Mouse (Mus musculus) heart, embryonic 11.5 days (tissue): ENCODE results near the gene Ica1. TPM values are rescaled to one million over a fixed set of nuclear protein-coding genes. Genes with fewer than 3 reads are reported as not detected.

ENCODE experiments used
- ATAC-seq: fragments of 200-750 bp; cut with Nextera tagmentation; replicated peaks from 2 replicates; pipeline ENCODE4 v1.8.0; 2017; ENCODE audit warnings: moderate library complexity; ENCODE audit not compliant: insufficient number of reproducible peaks, low FRiP score, low TSS enrichment
- H3K27ac ChIP-seq: fragments of 300-500 bp; sonication (generic); 2 replicates; pipeline ENCODE4 v1.5.1; 2014; ENCODE audit warnings: mild to moderate bottlenecking, low read depth, low read length
- H3K27me3 ChIP-seq: fragments of 300-500 bp; sonication (generic); 2 replicates; pipeline ENCODE4 v1.6.1; 2014; ENCODE audit warnings: mild to moderate bottlenecking, low read length, mixed read lengths; ENCODE audit not compliant: control insufficient read depth, insufficient read depth
- H3K36me3 ChIP-seq: fragments of 300-500 bp; sonication (generic); 2 replicates; pipeline ENCODE4 v1.6.1; 2014; ENCODE audit warnings: mild to moderate bottlenecking, low read length, moderate library complexity, mixed read lengths; ENCODE audit not compliant: control insufficient read depth, insufficient read depth
- H3K4me1 ChIP-seq: fragments of 300-500 bp; sonication (generic); 2 replicates; pipeline ENCODE4 v1.6.1; 2014; ENCODE audit warnings: low read length; ENCODE audit not compliant: control insufficient read depth, insufficient read depth
- H3K4me2 ChIP-seq: fragments of 300-500 bp; sonication (generic); 2 replicates; pipeline ENCODE4 v1.6.1; 2014; ENCODE audit warnings: mild to moderate bottlenecking, moderate library complexity
- H3K4me3 ChIP-seq: fragments of 300-500 bp; sonication (generic); 2 replicates; pipeline ENCODE4 v1.5.1; 2014; ENCODE audit warnings: low read depth, low read length
- H3K9ac ChIP-seq: fragments of 300-500 bp; sonication (generic); 2 replicates; pipeline ENCODE4 v1.6.1; 2014; ENCODE audit warnings: mild to moderate bottlenecking, low read depth, low read length, moderate library complexity
- H3K9me3 ChIP-seq: fragments of 300-500 bp; sonication (generic); replicated peaks from 2 replicates; pipeline ENCODE4 v1.6.1; 2016; ENCODE audit warnings: low read length; ENCODE audit not compliant: control insufficient read depth
- WGBS: fragments of 180-500 bp; shearing (Covaris S2); extraction: QIAGEN DNeasy Blood & Tissue Kit; methylation state at CpG from one replicate; pipeline ENCODE4 v1.1.7; 2014; ENCODE audit not compliant: insufficient replicate concordance; 5-methylcytosine and 5-hydroxymethylcytosine counted together
- polyA plus RNA-seq: library from polyadenylated mRNA; unstranded; fragments of >200 nt; fragmentation: Nextera tagmentation; extraction: Ambion mirVana; gene quantifications from 2 replicates; pipeline ENCODE4 v1.2.1, GENCODE M21; 2014

Ica1 gene
- polyA plus RNA-seq, 1 experiment from 2014 or later = 36.9 TPM

- no peaks in the 10 kb centered on the region for H3K27me3 ChIP-seq
- H3K4me3 ChIP-seq = no peak overlapping the region
- 75% methylated on average over 3 of the region's 3 CpGs for WGBS
- H3K36me3 ChIP-seq = 0 out of 2 replicates have a peak, but pooled peaks cover 2% of the 10 kb centered on the region
- no peak overlapping the region for H3K27ac ChIP-seq
- H3K9ac ChIP-seq = no peak overlapping the region
- H3K4me1 ChIP-seq = peaks cover 2% of the 10 kb centered on the region; the same call in 1 of the 2 replicates
- no peak for ATAC-seq
- no peak overlapping the region for H3K4me2 ChIP-seq
- H3K9me3 ChIP-seq = no peaks in the 10 kb centered on the region
Measured at GRCm38 (mm10) chr6:8663092-8663740, 115.1 kb downstream of the Ica1 start.

- Histone ChIP-seq H3K27ac (no peak overlapping the region), H3K9me3 (no peaks in the 10 kb centered on the region), H3K27me3 (no peaks in the 10 kb centered on the region), H3K4me1 (peaks cover 8% of the 10 kb centered on the region; the same call in 1 of the 2 replicates), H3K36me3 (no peaks in the 10 kb centered on the region), H3K4me3 (no peak overlapping the region), H3K9ac (no peak overlapping the region), H3K4me2 (no peak overlapping the region)
- no peak for ATAC-seq
- WGBS = 42% methylated on average over 4 of the region's 4 CpGs
Measured at GRCm38 (mm10) chr6:8661404-8661803, 116.9 kb downstream of the Ica1 start.

GRCm38 (mm10) chr6:8660076-8660475 is 118.2 kb downstream of the Ica1 start:
- Histone ChIP-seq H3K9ac (no peak overlapping the region), H3K4me1 (peaks cover 8% of the 10 kb centered on the region; the same call in 1 of the 2 replicates), H3K4me2 (no peak overlapping the region), H3K36me3 (no peaks in the 10 kb centered on the region), H3K9me3 (no peaks in the 10 kb centered on the region), H3K4me3 (no peak overlapping the region), H3K27ac (no peak overlapping the region), H3K27me3 (no peaks in the 10 kb centered on the region)
- no peak for ATAC-seq
- WGBS = 79% methylated on average over 2 of the region's 2 CpGs

- H3K27ac ChIP-seq = no peak overlapping the region
- 51% methylated on average over 13 of the region's 13 CpGs for WGBS
- peaks cover 8% of the 10 kb centered on the region; the same call in 1 of the 2 replicates for H3K4me1 ChIP-seq
- no peaks in the 10 kb centered on the region for H3K27me3 ChIP-seq
- no peak overlapping the region for H3K4me3 ChIP-seq
- no peaks in the 10 kb centered on the region for H3K36me3 ChIP-seq
- 0 out of 2 replicates have a peak overlapping the region, but pooled peaks have one; percentile 14 for H3K4me2 ChIP-seq
- H3K9me3 ChIP-seq = no peaks in the 10 kb centered on the region
- ATAC-seq = no peak
- no peak overlapping the region for H3K9ac ChIP-seq
Measured at GRCm38 (mm10) chr6:8659194-8659959, 118.9 kb downstream of the Ica1 start.

GRCm38 (mm10) chr6:8658431-8658830 is 119.9 kb downstream of the Ica1 start:
- H3K27ac ChIP-seq = no peak overlapping the region
- 36% methylated on average over 4 of the region's 4 CpGs for WGBS
- H3K9ac ChIP-seq = 0 out of 2 replicates have a peak overlapping the region, but pooled peaks have one; percentile 34
- no peaks in the 10 kb centered on the region for H3K9me3 ChIP-seq
- H3K4me1 ChIP-seq = peaks cover 8% of the 10 kb centered on the region; the same call in 1 of the 2 replicates
- H3K4me3 ChIP-seq = no peak overlapping the region
- no peak overlapping the region for H3K4me2 ChIP-seq
- ATAC-seq = no peak
- H3K27me3 ChIP-seq = no peaks in the 10 kb centered on the region
- no peaks in the 10 kb centered on the region for H3K36me3 ChIP-seq

GRCm38 (mm10) chr6:8657459-8657858 is 120.8 kb downstream of the Ica1 start:
- Histone ChIP-seq H3K36me3 (no peaks in the 10 kb centered on the region), H3K9ac (no peak overlapping the region)
- WGBS = 68% methylated on average over 3 of the region's 3 CpGs

GRCm38 (mm10) chr6:8655454-8655853 is 122.8 kb downstream of the Ica1 start:
- Histone ChIP-seq H3K9me3 (no peaks in the 10 kb centered on the region), H3K4me3 (no peak overlapping the region), H3K4me1 (peaks cover 8% of the 10 kb centered on the region; the same call in 1 of the 2 replicates), H3K9ac (no peak overlapping the region), H3K27ac (no peak overlapping the region), H3K4me2 (no peak overlapping the region), H3K36me3 (no peaks in the 10 kb centered on the region), H3K27me3 (no peaks in the 10 kb centered on the region)
- no peak for ATAC-seq
- WGBS = 80% methylated on average over 2 of the region's 2 CpGs

More at GRCm38 (mm10) chr6:8657459-8657858, 120.8 kb downstream of the Ica1 start:
- H3K27ac ChIP-seq = no peak overlapping the region
- H3K9me3 ChIP-seq = no peaks in the 10 kb centered on the region
- no peak overlapping the region for H3K4me3 ChIP-seq
- no peak overlapping the region for H3K4me2 ChIP-seq
- H3K4me1 ChIP-seq = peaks cover 8% of the 10 kb centered on the region; the same call in 1 of the 2 replicates
- no peaks in the 10 kb centered on the region for H3K27me3 ChIP-seq
- ATAC-seq = no peak

- H3K4me3 ChIP-seq = no peak overlapping the region
- H3K4me1 ChIP-seq = peaks cover 5% of the 10 kb centered on the region; the same call in 1 of the 2 replicates
- H3K36me3 ChIP-seq = no peaks in the 10 kb centered on the region
- no peak overlapping the region for H3K9ac ChIP-seq
- H3K27ac ChIP-seq = no peak overlapping the region
- no peak for ATAC-seq
- H3K9me3 ChIP-seq = no peaks in the 10 kb centered on the region
- no peak overlapping the region for H3K4me2 ChIP-seq
- no peaks in the 10 kb centered on the region for H3K27me3 ChIP-seq
- 82% methylated on average over 7 of the region's 7 CpGs for WGBS
Measured at GRCm38 (mm10) chr6:8650413-8650812, 127.9 kb downstream of the Ica1 start.
